Mouse (Mus musculus) granulocyte monocyte progenitor cell, adult 5-6 weeks (primary cell): ENCODE measurements around the gene Gm21981. TPM values are rescaled to one million over a fixed set of nuclear protein-coding genes. Genes with fewer than 3 reads are reported as not detected.
"Not testable (repeated sequence)": the region's sequence is repeated elsewhere in the genome, so short reads cannot be mapped to it uniquely, and the experiment has no call there.

Experiments used
- ATAC-seq: replicated peaks from 2 replicates; pipeline ENCODE4 v1.8.0; 2016; ENCODE audit warnings: mild to moderate bottlenecking, moderate TSS enrichment, inconsistent platforms; ENCODE audit not compliant: poor library complexity, severe bottlenecking
- total RNA-seq, 2 experiments: library from RNA; stranded (forward) in 1 of 2; stranded (reverse) in 1 of 2; fragments of 200-712, 200-1000 nt in 1 of 2; fragments of >200 nt in 1 of 2; fragmentation: Nextera tagmentation in 1 of 2; gene quantifications; 2 replicates each; pipeline ENCODE4 v1.2.3; 2014 to 2017

The Gm21981 gene
- total RNA-seq, 2 experiments from 2014 or later, result not detected

DNA sequence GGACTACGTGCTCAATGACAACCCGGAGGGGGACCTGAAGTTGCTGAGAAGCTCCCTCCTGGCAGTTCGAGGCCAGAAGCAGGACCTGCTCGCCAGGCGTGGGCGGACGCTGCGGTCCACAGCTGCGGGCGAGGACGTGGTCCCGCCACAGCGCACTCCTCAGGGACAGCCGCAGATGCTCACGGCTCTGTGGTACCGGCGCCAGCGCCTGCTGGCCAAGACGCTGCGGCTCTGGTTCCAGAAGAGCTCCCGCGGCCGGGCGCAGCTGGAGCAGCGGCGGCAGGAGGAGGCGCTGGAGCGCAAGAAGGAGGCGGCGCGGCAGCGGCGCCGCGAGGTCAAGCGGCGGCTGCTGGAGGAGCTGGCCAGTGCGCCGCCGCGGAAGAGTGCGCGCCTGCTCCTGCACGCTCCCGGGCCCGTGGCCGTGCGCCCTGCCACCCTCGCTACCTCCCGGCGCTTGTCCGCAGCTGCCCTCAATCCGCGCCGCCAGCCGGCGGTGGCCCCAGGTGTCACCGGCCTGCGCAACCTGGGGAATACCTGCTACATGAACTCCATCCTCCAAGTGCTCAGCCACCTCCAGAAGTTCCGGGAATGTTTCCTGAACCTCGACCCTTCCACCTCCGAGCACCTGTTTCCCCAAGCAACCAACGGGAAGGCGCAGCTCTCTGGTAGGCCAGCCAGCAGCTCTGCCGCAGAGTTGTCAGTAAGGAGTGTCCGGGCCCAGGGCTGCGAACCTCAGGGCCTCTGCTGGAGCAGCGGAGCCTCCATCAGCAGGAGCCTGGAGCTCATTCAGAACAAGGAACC is 21.7 kb downstream of the Gm21981 start:
- peak; percentile 66 for ATAC-seq

DNA sequence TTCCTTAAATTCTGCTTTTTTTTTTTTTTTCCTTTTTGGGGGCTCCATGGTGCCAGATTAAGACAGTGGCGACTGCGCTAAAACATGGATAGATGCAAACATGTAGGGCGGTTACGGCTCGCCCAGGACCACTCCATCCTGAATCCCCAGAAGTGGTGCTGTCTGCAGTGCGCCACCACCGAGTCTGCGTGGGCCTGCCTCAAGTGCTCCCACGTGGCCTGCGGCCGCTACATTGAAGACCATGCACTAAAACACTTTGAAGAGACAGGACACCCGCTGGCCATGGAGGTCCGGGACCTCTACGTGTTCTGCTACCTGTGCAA is 22.3 kb downstream of the Gm21981 start:
- ATAC-seq, result peak; percentile 5; the same call in 1 of the 2 replicates

- ATAC-seq, result no peak
Measured at GRCm38 (mm10) chr17:47669166-47669565, 25.1 kb downstream of the Gm21981 start.

- ATAC-seq, result no peak
Measured at GRCm38 (mm10) chr17:47664474-47664873, 29.8 kb downstream of the Gm21981 start.

- ATAC-seq, result no peak
Measured at GRCm38 (mm10) chr17:47663009-47663713, 31.1 kb downstream of the Gm21981 start.

DNA sequence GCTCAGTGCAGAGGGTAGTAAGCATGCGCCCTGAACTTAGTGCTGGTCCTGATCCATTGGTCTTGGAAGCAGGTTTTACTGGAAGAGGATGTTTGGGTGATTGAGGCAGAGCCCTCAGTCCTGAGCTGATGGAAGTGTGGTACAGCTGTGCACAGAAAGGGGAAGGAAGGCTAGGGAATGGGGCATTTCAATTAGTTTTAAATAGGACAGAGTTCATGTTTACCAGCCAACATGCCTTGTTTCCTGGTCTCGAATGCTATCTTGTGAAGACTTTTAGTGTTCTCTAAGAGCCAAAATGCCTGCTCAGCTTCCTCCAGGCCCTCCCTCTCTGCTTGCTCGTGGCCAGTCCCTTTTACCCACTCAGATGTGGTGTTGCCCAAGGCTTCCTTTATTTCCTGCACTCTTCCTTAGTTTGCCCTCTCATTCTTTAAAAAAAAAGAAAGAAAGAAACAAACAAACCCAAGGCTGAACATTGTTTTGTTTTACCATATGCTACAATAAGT is 35.5 kb downstream of the Gm21981 start:
- ATAC-seq, result no peak; the same call in 1 of the 2 replicates

- ATAC-seq, result no peak
Measured at GRCm38 (mm10) chr17:47657901-47658300, 36.4 kb downstream of the Gm21981 start.

DNA sequence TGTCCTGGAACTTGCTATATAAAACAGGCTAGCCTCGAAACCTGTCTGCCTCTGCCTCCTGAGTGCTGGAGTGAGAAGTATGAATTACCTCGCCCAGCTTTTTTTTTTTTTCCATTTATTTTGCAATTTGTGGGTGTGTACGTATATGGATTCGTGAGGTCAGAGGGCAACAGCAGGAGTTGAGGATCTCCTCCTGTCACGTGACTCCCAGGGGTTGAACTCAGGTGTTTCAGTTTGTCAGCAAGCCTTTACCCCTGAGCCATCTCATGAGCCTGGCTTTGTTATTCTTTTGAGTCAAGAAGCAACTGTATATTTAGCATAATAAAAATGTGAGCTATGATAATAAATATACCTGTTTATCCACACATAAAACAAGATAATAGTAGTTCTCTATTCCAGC is 38.6 kb downstream of the Gm21981 start:
- ATAC-seq, result no peak

DNA sequence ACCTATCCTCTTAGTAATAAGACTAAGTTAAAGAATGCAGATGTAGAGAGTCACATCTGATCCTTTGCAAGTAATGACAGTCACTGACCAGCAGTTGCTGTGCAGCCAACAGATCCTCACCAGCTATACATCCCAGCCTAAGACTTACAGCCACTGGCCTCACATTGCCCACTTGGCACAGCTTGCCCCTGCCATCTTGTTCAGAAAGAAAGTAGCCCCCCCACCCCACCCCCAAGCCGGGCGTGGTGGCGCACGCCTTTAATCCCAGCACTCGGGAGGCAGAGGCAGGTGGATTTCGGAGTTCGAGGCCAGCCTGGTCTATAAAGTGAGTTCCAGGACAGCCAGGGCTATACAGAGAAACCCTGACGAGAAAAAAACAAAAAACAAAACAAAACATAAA is 39.9 kb downstream of the Gm21981 start:
- ATAC-seq, result not testable (repeated sequence)

DNA sequence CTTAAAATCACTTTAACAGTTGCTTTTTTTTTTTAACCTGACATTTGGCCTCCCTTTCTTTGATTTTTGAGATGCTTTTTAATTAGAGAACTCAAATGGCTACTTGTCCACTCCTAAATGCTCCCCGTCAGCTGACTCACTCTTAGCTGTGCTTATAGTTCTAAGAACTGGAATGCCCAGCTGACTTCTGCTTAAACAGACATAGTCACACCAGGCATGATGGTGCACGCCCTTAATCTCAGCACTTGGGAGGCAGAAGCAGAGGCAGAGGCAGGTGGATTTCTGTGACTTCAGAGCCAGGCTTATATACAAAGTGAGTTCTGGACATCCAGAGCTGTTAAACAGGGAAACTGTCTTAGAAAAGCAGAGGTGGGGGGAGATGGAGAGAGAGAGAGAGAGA is 42.3 kb downstream of the Gm21981 start:
- ATAC-seq, result no peak

GRCm38 (mm10) chr17:47648966-47649365 is 45.3 kb downstream of the Gm21981 start:
- no peak for ATAC-seq

- ATAC-seq, result peak; percentile 97
Measured at GRCm38 (mm10) chr17:47646683-47647082, 47.6 kb downstream of the Gm21981 start.

GRCm38 (mm10) chr17:47642992-47643391 is 51.3 kb downstream of the Gm21981 start:
- ATAC-seq, result no peak

Other genes starting within 250 kb of the Gm21981 start
- gene Taf8, start 192.2 kb downstream of the Gm21981 start, total RNA-seq (2014; fragmentation: Nextera tagmentation), result 13.9 and 23.8 TPM in 2 replicates
- 34.7 and 40.9 TPM in 2 replicates for gene Taf8, start 192.2 kb downstream of the Gm21981 start, total RNA-seq (2017)
- gene Ccnd3, start 189.4 kb downstream of the Gm21981 start, total RNA-seq (2014; fragmentation: Nextera tagmentation), result 99.8 and 128 TPM in 2 replicates
- gene Ccnd3, start 189.4 kb downstream of the Gm21981 start, total RNA-seq (2017), result 35.5 and 35.9 TPM in 2 replicates
- gene Bysl, start 83.0 kb downstream of the Gm21981 start, total RNA-seq (2014; fragmentation: Nextera tagmentation), result 16.2 and 17.8 TPM in 2 replicates
- gene Bysl, start 83.0 kb downstream of the Gm21981 start, total RNA-seq (2017), result 12.6 and 16.0 TPM in 2 replicates
- gene Med20, start 82.9 kb downstream of the Gm21981 start, total RNA-seq (2014; fragmentation: Nextera tagmentation), result 26.3 and 36.3 TPM in 2 replicates
- gene Med20, start 82.9 kb downstream of the Gm21981 start, total RNA-seq (2017), result 25.0 and 29.5 TPM in 2 replicates
- 0.41 and 2.2 TPM in 2 replicates for gene Gm20517, start 82.9 kb downstream of the Gm21981 start, total RNA-seq (2014; fragmentation: Nextera tagmentation)
- gene Gm20517, start 82.9 kb downstream of the Gm21981 start, total RNA-seq (2017), result 2.5 and 3.1 TPM in 2 replicates
- 4.1 and 6.8 TPM in 2 replicates for gene Usp49, start 63.8 kb downstream of the Gm21981 start, total RNA-seq (2014; fragmentation: Nextera tagmentation)
- gene Usp49, start 63.8 kb downstream of the Gm21981 start, total RNA-seq (2017), result 1.5 and 4.1 TPM in 2 replicates
- gene Tomm6, start 6.1 kb downstream of the Gm21981 start, total RNA-seq (2014; fragmentation: Nextera tagmentation), result 315 and 346 TPM in 2 replicates
- 46.0 and 46.4 TPM in 2 replicates for gene Tomm6, start 6.1 kb downstream of the Gm21981 start, total RNA-seq (2017)
- gene Frs3, start 5.4 kb downstream of the Gm21981 start, total RNA-seq (2014; fragmentation: Nextera tagmentation), result 0.15 TPM in 1 of 2 replicates, not detected in the other
- 0.22 TPM in 1 of 2 replicates, not detected in the other for gene Frs3, start 5.4 kb downstream of the Gm21981 start, total RNA-seq (2017)
- not detected in 2 replicates for gene Prickle4, start 281 bp upstream of the Gm21981 start, total RNA-seq (2014; fragmentation: Nextera tagmentation)
- 0.62 TPM in 1 of 2 replicates, not detected in the other for gene Prickle4, start 281 bp upstream of the Gm21981 start, total RNA-seq (2017)
- gene Pgc, start 32.4 kb upstream of the Gm21981 start, total RNA-seq (2014; fragmentation: Nextera tagmentation), result not detected in 2 replicates
- gene Pgc, start 32.4 kb upstream of the Gm21981 start, total RNA-seq (2017), result not detected in 2 replicates
- 6.7 and 9.4 TPM in 2 replicates for gene Tfeb, start 42.6 kb upstream of the Gm21981 start, total RNA-seq (2014; fragmentation: Nextera tagmentation)
- 6.9 and 7.8 TPM in 2 replicates for gene Tfeb, start 42.6 kb upstream of the Gm21981 start, total RNA-seq (2017)
- 3.7 and 5.5 TPM in 2 replicates for gene Mdfi, start 140.2 kb upstream of the Gm21981 start, total RNA-seq (2014; fragmentation: Nextera tagmentation)
- gene Mdfi, start 140.2 kb upstream of the Gm21981 start, total RNA-seq (2017), result 2.7 and 4.9 TPM in 2 replicates
- 16.9 and 29.3 TPM in 2 replicates for gene Foxp4, start 230.2 kb upstream of the Gm21981 start, total RNA-seq (2014; fragmentation: Nextera tagmentation)
- gene Foxp4, start 230.2 kb upstream of the Gm21981 start, total RNA-seq (2017), result 3.4 and 4.0 TPM in 2 replicates